Mouse (Mus musculus): Measurements from ENCODE around the gene Dusp22.

GRCm38 (mm10) chr13:30695232-30695631, 35.4 kb downstream of the Dusp22 start:
- no peak for TF ChIP-seq CTCF (IDR thresholded peaks at IDR 0.05; ENCODE audit: insufficient read depth, low read length)
- TF ChIP-seq POLR2A (IDR thresholded peaks at IDR 0.05; ENCODE audit: borderline replicate concordance, extremely low read depth, low read depth, low read length) = no peak

All from lung, adult 2 months (tissue).